Mouse (Mus musculus) gastrocnemius, adult 2 months (tissue): ENCODE data around the gene Casq2. TPM values are rescaled to one million over a fixed set of nuclear protein-coding genes. Genes with fewer than 3 reads are reported as not detected.
"Not testable (repeated sequence)": the region's sequence is repeated elsewhere in the genome, so short reads cannot be mapped to it uniquely, and the experiment has no call there.

ENCODE experiments used
- DNase-seq: peaks from one replicate; pipeline ENCODE4 v3.0.0; 2022
- H3K27ac ChIP-seq: fragments of 200-600 bp; 2 replicates; pipeline ENCODE4 v1.8.1; 2022; ENCODE audit warnings: mild to moderate bottlenecking
- H3K4me3 ChIP-seq: fragments of 200-600 bp; 2 replicates; pipeline ENCODE4 v1.8.1; 2022; ENCODE audit warnings: mild to moderate bottlenecking, moderate library complexity
- CTCF ChIP-seq: fragments of 200-600 bp; IDR thresholded peaks from 2 replicates; pipeline ENCODE4 v1.8.1; 2022; ENCODE audit warnings: antibody characterized with exemption, mild to moderate bottlenecking, moderate library complexity
- intact Hi-C: fragments of 180-260 bp; cut with DNase I; formaldehyde crosslinking; loops from one replicate; pipeline ENCODE4 v1.15.1; 2025
- total RNA-seq, 2 experiments: library from RNA; stranded (reverse); gene quantifications; 2 replicates each; pipeline ENCODE4 v1.2.3; 2021

The Casq2 gene
- total RNA-seq, 2 experiments from 2014 or later = 21.9 to 106 TPM

DNA sequence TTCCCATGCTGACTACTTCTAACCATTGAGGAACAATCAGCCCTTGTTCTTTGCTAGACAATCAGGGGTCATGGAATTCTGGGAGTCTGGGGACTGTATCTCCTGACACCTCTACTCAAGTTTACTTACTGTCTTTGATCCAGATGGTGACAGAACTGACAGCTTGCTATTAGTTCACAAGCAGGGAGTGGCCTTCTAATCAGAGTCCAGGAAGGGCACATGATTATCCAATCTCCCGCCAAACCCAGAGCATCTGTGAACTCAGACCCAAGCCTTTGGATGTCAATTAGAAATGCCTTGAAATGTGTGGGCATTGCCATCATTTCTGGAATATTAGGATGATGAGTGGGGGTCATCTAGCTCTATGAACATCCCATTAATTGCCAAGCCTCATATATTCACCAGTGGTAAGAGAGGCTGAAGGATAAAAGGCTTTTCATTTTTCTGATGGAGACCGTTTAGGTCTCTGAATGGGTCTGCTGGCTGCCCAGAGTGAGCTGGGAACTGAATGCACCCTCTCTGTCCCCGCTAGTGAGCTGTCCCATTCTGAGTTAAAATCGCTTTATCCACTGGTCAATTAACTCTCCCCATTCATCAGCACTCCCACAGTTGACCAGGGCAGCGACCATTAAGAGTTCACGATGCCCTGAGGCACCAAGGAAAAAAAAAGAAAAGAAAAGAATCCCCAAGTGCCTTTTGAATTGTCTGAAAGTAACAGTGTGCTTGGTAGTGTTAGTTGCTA, 59.6 kb downstream of the Casq2 start:
- no peak overlapping the region for H3K27ac ChIP-seq
- no peak for DNase-seq
- no peak overlapping the region for H3K4me3 ChIP-seq
- intact Hi-C loops = no loop called here
- no peak for TF ChIP-seq CTCF

- intact Hi-C loops = no loop called here
- Histone ChIP-seq H3K4me3 (no peak overlapping the region), H3K27ac (peak overlapping the region; percentile 59)
- no peak for DNase-seq
- no peak for TF ChIP-seq CTCF
Measured at GRCm38 (mm10) chr3:102146428-102146827, 60.2 kb downstream of the Casq2 start.

- H3K4me3 ChIP-seq = no peak overlapping the region
- H3K27ac ChIP-seq = peak overlapping the region; percentile 59
- no peak for TF ChIP-seq CTCF
- no peak for DNase-seq
- intact Hi-C loops = no loop called here
Measured at GRCm38 (mm10) chr3:102147189-102147588, 61.0 kb downstream of the Casq2 start.

- no peak for TF ChIP-seq CTCF
- DNase-seq = no peak
- Histone ChIP-seq H3K27ac (no peak overlapping the region), H3K4me3 (no peak overlapping the region)
- intact Hi-C loops = no loop called here
Measured at GRCm38 (mm10) chr3:102149941-102150340, 63.7 kb downstream of the Casq2 start.

DNA sequence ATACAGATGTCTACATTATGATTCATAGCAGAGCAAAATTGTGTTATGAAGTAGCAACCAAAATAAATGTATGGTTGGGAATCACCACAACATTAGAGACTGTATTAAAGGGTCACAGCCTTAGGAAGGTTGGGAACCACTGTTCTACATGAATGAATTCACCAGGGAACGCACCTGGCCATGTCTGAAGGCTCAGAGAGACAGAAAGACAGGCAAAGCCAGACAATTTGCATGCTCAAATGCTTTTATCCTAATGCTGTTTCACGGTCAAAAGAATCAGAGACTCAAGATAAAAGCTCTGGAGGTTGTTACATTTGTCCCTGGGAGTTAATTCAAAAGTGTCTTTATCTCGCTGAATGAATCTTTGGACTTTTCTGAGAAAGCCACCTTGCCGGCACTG, 65.6 kb downstream of the Casq2 start:
- Histone ChIP-seq H3K4me3 (no peak overlapping the region), H3K27ac (no peak overlapping the region)
- TF ChIP-seq CTCF = no peak
- DNase-seq = no peak
- intact Hi-C loops = no loop called here

- intact Hi-C loops = no loop called here
- Histone ChIP-seq H3K27ac (no peak overlapping the region), H3K4me3 (no peak overlapping the region)
- DNase-seq = no peak
- no peak for TF ChIP-seq CTCF
Measured at GRCm38 (mm10) chr3:102152471-102152870, 66.3 kb downstream of the Casq2 start.

DNA sequence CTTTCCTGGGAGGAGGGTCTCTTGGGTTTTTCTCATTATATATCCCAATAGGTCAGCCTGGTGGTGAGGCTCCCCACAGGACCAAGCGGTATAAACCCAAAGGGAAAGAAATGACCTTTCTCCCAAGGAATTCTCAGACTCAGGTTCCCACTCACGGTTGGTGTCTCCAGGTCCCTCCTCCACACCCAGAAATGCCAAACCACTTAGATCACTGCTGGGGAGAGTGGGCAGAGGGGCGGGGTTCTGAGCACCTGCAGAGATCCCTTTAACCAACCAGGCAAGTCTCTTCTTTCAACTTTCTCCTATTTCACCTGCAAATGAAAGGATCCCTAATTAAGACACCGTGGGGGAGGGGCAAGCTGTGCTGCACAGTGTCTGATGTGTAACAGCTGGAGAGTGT, 66.7 kb downstream of the Casq2 start:
- no peak for TF ChIP-seq CTCF
- no peak overlapping the region for H3K4me3 ChIP-seq
- intact Hi-C loops = no loop called here
- DNase-seq = no peak
- no peak overlapping the region for H3K27ac ChIP-seq

- TF ChIP-seq CTCF = no peak
- H3K27ac ChIP-seq = no peak overlapping the region
- H3K4me3 ChIP-seq = no peak overlapping the region
- DNase-seq = no peak
- intact Hi-C loops = no loop called here
Measured at GRCm38 (mm10) chr3:102154107-102154506, 67.9 kb downstream of the Casq2 start.

DNA sequence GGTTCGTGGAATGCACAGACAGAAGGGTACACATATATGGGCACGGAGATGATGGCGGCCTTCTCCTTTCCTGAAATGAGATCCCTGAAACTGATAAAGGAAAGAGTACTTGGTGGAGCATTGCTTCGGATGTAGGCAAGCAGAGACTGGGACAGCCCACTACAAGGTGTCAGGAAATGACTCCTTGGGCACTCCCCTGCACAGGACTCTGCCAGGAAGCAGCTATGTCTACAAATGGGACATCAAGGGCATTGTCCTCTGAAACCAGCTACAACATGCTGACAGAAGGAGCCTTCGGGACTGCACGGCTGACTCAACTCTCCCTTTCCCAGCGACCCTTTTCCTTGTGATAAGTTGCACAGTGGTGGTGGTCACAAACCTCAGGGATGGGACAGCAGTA, 70.5 kb downstream of the Casq2 start:
- intact Hi-C loops = no loop called here
- no peak for TF ChIP-seq CTCF
- DNase-seq = no peak
- Histone ChIP-seq H3K27ac (no peak overlapping the region), H3K4me3 (no peak overlapping the region)

GRCm38 (mm10) chr3:102157652-102158051, 71.4 kb downstream of the Casq2 start:
- intact Hi-C loops = no loop called here
- no peak for TF ChIP-seq CTCF
- Histone ChIP-seq H3K27ac (no peak overlapping the region), H3K4me3 (no peak overlapping the region)
- no peak for DNase-seq

- Histone ChIP-seq H3K4me3 (no peak overlapping the region), H3K27ac (no peak overlapping the region)
- intact Hi-C loops = no loop called here
- no peak for DNase-seq
- TF ChIP-seq CTCF = no peak
Measured at GRCm38 (mm10) chr3:102158759-102159422, 72.7 kb downstream of the Casq2 start.

- DNase-seq = peak; percentile 45
Measured at GRCm38 (mm10) chr3:102159423-102160325, 73.5 kb downstream of the Casq2 start.

DNA sequence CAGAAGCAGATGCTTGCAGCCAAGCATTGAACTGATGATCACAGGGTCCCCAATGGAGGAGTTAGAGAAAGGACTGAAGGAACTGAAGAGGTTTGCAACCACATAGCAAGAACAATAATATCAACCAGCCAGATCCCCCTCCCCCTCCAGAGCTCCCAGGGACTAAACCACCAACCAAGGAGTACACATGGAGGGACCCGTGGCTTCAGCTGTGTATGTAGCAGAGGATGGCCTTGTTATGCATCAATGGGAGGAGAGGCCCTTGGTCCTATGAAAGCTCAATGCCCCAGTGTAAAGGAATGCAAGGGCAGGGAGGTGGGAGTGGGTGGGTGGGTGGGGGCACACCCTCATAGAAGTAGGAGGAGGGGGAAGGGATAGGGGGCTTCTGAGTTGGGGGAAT, 77.6 kb downstream of the Casq2 start:
- DNase-seq, H3K27ac ChIP-seq, H3K4me3 ChIP-seq, intact Hi-C loops: not testable (repeated sequence)

More at GRCm38 (mm10) chr3:102159423-102160325, 73.5 kb downstream of the Casq2 start:
- intact Hi-C loops = no loop called here
- H3K4me3 ChIP-seq = peak overlapping the region; percentile 26
- H3K27ac ChIP-seq = no peak overlapping the region
- TF ChIP-seq CTCF = no peak
